19 mouse cellular contexts compared by ENCODE assay signal in genomic region chr17:88479040-88479439, GRCm38 (mm10). TPM values are rescaled to one million over a fixed set of nuclear protein-coding genes. Genes with fewer than 3 reads are reported as not detected.
DNase-seq lines count a peak whose midpoint lies in the region; ATAC-seq and TF ChIP-seq lines count a peak whose summit lies in the region.
"Had no signal": no experiment of that assay in that cellular context is flagged by ENCODE, and none has a peak within 500 bp of the region (broad histone marks: within the 10 kb centered on the region; RNA-seq: fewer than 3 reads in every experiment).

No protein-coding gene starts in this region.

- H3K4me1 ChIP-seq in CH12.LX (ENCODE audit: control insufficient read depth in 1 of 2, insufficient read depth in 2 of 2): peaks cover 5 to 46% of the 10 kb centered on the region in 2 experiments
- H3K4me1 ChIP-seq in midbrain, embryonic 10.5 days: no peaks in the 10 kb centered on the region
- H3K4me1 ChIP-seq: forebrain, embryonic 15.5 days had no signal

- no peak overlapping the region for H3K4me3 ChIP-seq in CH12.LX (replicated peaks in 1 of 3; ENCODE audit: low read depth in 2 of 3, low read length in 2 of 3, poor library complexity in 1 of 3)
- no peak overlapping the region for H3K4me3 ChIP-seq in midbrain, embryonic 10.5 days
- H3K4me3 ChIP-seq: forebrain, embryonic 15.5 days; gastrocnemius, adult 2 months; heart, adult 2 months; midbrain, embryonic 15.5 days had no signal

- TF ChIP-seq POLR2A in CH12.LX (IDR thresholded peaks at IDR 0.05; ENCODE audit: low read depth, low read length): no peak

- DNase-seq in CH12.LX (ENCODE audit: extremely low read depth): peak; percentile 70
- DNase-seq in liver: peak; percentile 58
- no peak for DNase-seq in neural tube, embryonic 10.5 days (ENCODE audit: extremely low spot score, low spot score)
- no peak for DNase-seq in frontal cortex, adult 2 months (ENCODE audit: extremely low spot score in 1 of 2, low spot score in 1 of 2)
- DNase-seq in midbrain, embryonic 10.5 days (ENCODE audit: low spot score): no peak
- DNase-seq: cerebellum, postnatal 25 days; gastrocnemius, adult 2 months; heart, adult 2 months; layer of hippocampus, postnatal 36 days; lung, embryonic 14.5 days; lung, postnatal 4 days; right cerebral cortex, postnatal 4 days; thymus, postnatal 4 days had no signal

- TF ChIP-seq RAD21 in CH12.LX (IDR thresholded peaks at IDR 0.05; ENCODE audit: low read depth, low read length): no peak

- ATAC-seq in activated CD4-positive, CD25-positive, alpha-beta regulatory T cell, adult 4 months: peak; percentile 69
- ATAC-seq in megakaryocyte, adult 5-6 weeks (ENCODE audit: poor library complexity, severe bottlenecking): peak; percentile 66
- ATAC-seq: forebrain, embryonic 15.5 days; intestine, embryonic 16.5 days; midbrain, embryonic 15.5 days; Patski had no signal

- peaks cover 6% of the 10 kb centered on the region for H3K79me2 ChIP-seq in CH12.LX (replicated peaks; ENCODE audit: control insufficient read depth, extremely low read depth, insufficient read depth, poor library complexity, severe bottlenecking)

- in situ Hi-C loops in CH12.LX (cut with MboI; ENCODE audit: low pct_ligation_motif_present, low pct_unique_long_range_greater_than_20kb, low sequenced_read_pairs): no loop called here

- peak; percentile 57 for TF ChIP-seq EP300 in CH12.LX (IDR thresholded peaks at IDR 0.05; ENCODE audit: low read length)

- H3K9me3 ChIP-seq in CH12.LX (replicated peaks; ENCODE audit: low read length): no peaks in the 10 kb centered on the region
- H3K9me3 ChIP-seq in midbrain, embryonic 10.5 days (replicated peaks): 0 out of 2 replicates have a peak, but pooled peaks cover 5% of the 10 kb centered on the region
- H3K9me3 ChIP-seq: forebrain, embryonic 15.5 days; midbrain, embryonic 15.5 days had no signal

- H3K36me3 ChIP-seq in CH12.LX (replicated peaks in 1 of 2; ENCODE audit: control insufficient read depth in 1 of 2, insufficient read depth in 1 of 2, low read length in 1 of 2): peaks cover 4 to 44% of the 10 kb centered on the region in 2 experiments
- H3K36me3 ChIP-seq in midbrain, embryonic 10.5 days: peaks cover 20% of the 10 kb centered on the region
- H3K36me3 ChIP-seq: forebrain, embryonic 15.5 days; midbrain, embryonic 15.5 days had no signal

- H3K27me3 ChIP-seq in CH12.LX (replicated peaks): no peaks in the 10 kb centered on the region
- H3K27me3 ChIP-seq in midbrain, embryonic 10.5 days (ENCODE audit: low read depth, poor library complexity, severe bottlenecking): no peaks in the 10 kb centered on the region
- H3K27me3 ChIP-seq: forebrain, embryonic 15.5 days; midbrain, embryonic 15.5 days; Patski had no signal

- WGBS in midbrain, embryonic 10.5 days: 88% methylated on average over 13 of the region's 13 CpGs

- H3K4me2 ChIP-seq in CH12.LX (ENCODE audit: insufficient read depth, low read depth, poor library complexity, severe bottlenecking): no peak overlapping the region; the same call in 1 of the 2 replicates
- H3K4me2 ChIP-seq: forebrain, embryonic 15.5 days; lung, embryonic 14.5 days; midbrain, embryonic 15.5 days had no signal

- no peak overlapping the region for H3K27ac ChIP-seq in CH12.LX (ENCODE audit: insufficient read depth, low read depth)
- no peak overlapping the region for H3K27ac ChIP-seq in midbrain, embryonic 10.5 days (replicated peaks)
- H3K27ac ChIP-seq: forebrain, embryonic 15.5 days; gastrocnemius, adult 2 months; heart, adult 2 months; midbrain, embryonic 15.5 days had no signal

- no peak overlapping the region for H3K9ac ChIP-seq in CH12.LX (ENCODE audit: insufficient read depth, low read depth)
- H3K9ac ChIP-seq: forebrain, embryonic 15.5 days; lung, embryonic 14.5 days; midbrain, embryonic 15.5 days had no signal

- TF ChIP-seq CTCF in CH12.LX (conservative IDR thresholded peaks at IDR 0.05 in 1 of 2, IDR thresholded peaks at IDR 0.05 in 1 of 2; ENCODE audit: low read depth in 2 of 2, low read length in 2 of 2): no peak

- dilution Hi-C loops in CH12.LX (cut with MboI; ENCODE audit: extremely low pct_ligation_motif_present, extremely low pct_unique_long_range_greater_than_20kb, low sequenced_read_pairs): no loop called here

TF ChIP-seq in CH12.LX, 34 proteins besides CTCF, POLR2A, EP300 and RAD21:
- 0 out of 2 replicates have a peak, but pooled peaks have one; percentile 35 for TF ChIP-seq ELF1 (IDR thresholded peaks at IDR 0.05; ENCODE audit: low read depth, low read length)
- 0 out of 2 replicates have a peak, but pooled peaks have one; percentile 61 for TF ChIP-seq IRF4 (IDR thresholded peaks at IDR 0.05; ENCODE audit: low read depth, low read length)
- peak; percentile 41; the same call in 1 of the 2 replicates for TF ChIP-seq BHLHE40 (IDR thresholded peaks at IDR 0.05; ENCODE audit: low read depth, low read length)
- no peak for TF ChIP-seq JUND (conservative IDR thresholded peaks at IDR 0.05; ENCODE audit: low read depth, low read length)

RNA-seq across cellular contexts. Expression of gene Foxn2, which starts 38.5 kb away (rescaled TPM):
- total RNA-seq in CH12.LX (2012; rRNA removed) (13.2 and 16.2 TPM in 2 replicates), CH12.LX (2014; rRNA removed) (24.6 and 27.9 TPM in 2 replicates)
- 16.0 and 17.2 TPM in 2 replicates for polyA plus RNA-seq in CH12.LX (2012; ENCODE audit: insufficient read length, low read depth)
- polyA plus RNA-seq in activated CD4-positive, CD25-positive, alpha-beta regulatory T cell, adult 4 months (2017; shearing (Covaris generic)): 10 to 100 TPM; 34.0 to 36.1 TPM
- 68.4 and 79.4 TPM in 2 replicates for total RNA-seq in megakaryocyte, adult 5-6 weeks (2015)
- total RNA-seq in megakaryocyte, adult 5-6 weeks (2017): 93.8 and 96.1 TPM in 2 replicates
- 7.9 and 9.2 TPM in 2 replicates for polyA plus RNA-seq in frontal cortex, adult 2 months (2012; rRNA removed)
- polyA plus RNA-seq in midbrain, embryonic 10.5 days (2016; fragmentation: Nextera tagmentation; extraction: Ambion mirVana): 12.3 and 12.5 TPM in 2 replicates

RNA-seq across cellular contexts. Expression of gene Ppp1r21, which starts 50.9 kb away (rescaled TPM):
- total RNA-seq in CH12.LX (2012; rRNA removed): 19.2 and 21.5 TPM in 2 replicates
- 30.4 TPM in 2 replicates for total RNA-seq in CH12.LX (2014; rRNA removed)
- polyA plus RNA-seq in CH12.LX (2012; ENCODE audit: insufficient read length, low read depth): 24.6 and 27.7 TPM in 2 replicates
- polyA plus RNA-seq in activated CD4-positive, CD25-positive, alpha-beta regulatory T cell, adult 4 months (2017; shearing (Covaris generic)): 10 to 100 TPM; 21.8 to 34.3 TPM
- total RNA-seq in megakaryocyte, adult 5-6 weeks (2015): 128 and 132 TPM in 2 replicates
- 126 and 147 TPM in 2 replicates for total RNA-seq in megakaryocyte, adult 5-6 weeks (2017)
- polyA plus RNA-seq in frontal cortex, adult 2 months (2012; rRNA removed): 79.6 and 82.5 TPM in 2 replicates
- polyA plus RNA-seq in midbrain, embryonic 10.5 days (2016; fragmentation: Nextera tagmentation; extraction: Ambion mirVana): 17.8 and 18.0 TPM in 2 replicates

Comparison
In these comparisons a context has a peak if more than half of its experiments do, and no peak if none do; other contexts are left out.
1. DNase-seq: peak in CH12.LX (single experiment) and liver (single experiment); none in neural tube, embryonic 10.5 days (single experiment), frontal cortex, adult 2 months (0 of 2) and midbrain, embryonic 10.5 days (single experiment).